Mouse (Mus musculus): ENCODE results near the gene Cmah. TPM values are rescaled to one million over a fixed set of nuclear protein-coding genes. Genes with fewer than 3 reads are reported as not detected.
A peak's percentile ranks its signal among the peaks of the same experiment; 100 is the strongest.

Cmah gene
- polyA plus RNA-seq, 1 experiment from 2014 or later, result 0.24 TPM

- Histone ChIP-seq H3K4me3 (no peak overlapping the region), H3K27me3 (replicated peaks) (no peaks in the 10 kb centered on the region), H3K9me3 (replicated peaks) (no peaks in the 10 kb centered on the region), H3K4me2 (no peak overlapping the region), H3K4me1 (replicated peaks) (peaks cover 7% of the 10 kb centered on the region; the same call in 1 of the 2 replicates), H3K36me3 (no peaks in the 10 kb centered on the region), H3K9ac (no peak overlapping the region), H3K27ac (ENCODE audit: poor library complexity, severe bottlenecking) (no peak overlapping the region)
- no peak for ATAC-seq (ENCODE audit: insufficient number of reproducible peaks, low FRiP score)
- 57% methylated on average over 4 of the region's 4 CpGs for WGBS
These were observed 91.6 kb downstream of the Cmah start for GRCm38 (mm10) chr13:24418814-24419213.

GRCm38 (mm10) chr13:24419560-24420250, 92.5 kb downstream of the Cmah start:
- Histone ChIP-seq H3K9ac (no peak overlapping the region), H3K27ac (ENCODE audit: poor library complexity, severe bottlenecking) (peak overlapping the region; percentile 57; the same call in 1 of the 2 replicates), H3K36me3 (no peaks in the 10 kb centered on the region), H3K4me2 (peak overlapping the region; percentile 17), H3K27me3 (replicated peaks) (no peaks in the 10 kb centered on the region), H3K4me3 (no peak overlapping the region), H3K4me1 (replicated peaks) (peaks cover 7% of the 10 kb centered on the region; the same call in 1 of the 2 replicates), H3K9me3 (replicated peaks) (no peaks in the 10 kb centered on the region)
- ATAC-seq (ENCODE audit: insufficient number of reproducible peaks, low FRiP score), result peak; percentile 93
- 50% methylated on average over 13 of the region's 13 CpGs for WGBS

- Histone ChIP-seq H3K4me3 (no peak overlapping the region), H3K36me3 (no peaks in the 10 kb centered on the region), H3K9ac (no peak overlapping the region), H3K27me3 (replicated peaks) (no peaks in the 10 kb centered on the region), H3K4me1 (replicated peaks) (peaks cover 12% of the 10 kb centered on the region), H3K4me2 (no peak overlapping the region), H3K9me3 (replicated peaks) (no peaks in the 10 kb centered on the region), H3K27ac (ENCODE audit: poor library complexity, severe bottlenecking) (no peak overlapping the region)
- WGBS, result 39% methylated on average over 3 of the region's 3 CpGs
- no peak for ATAC-seq (ENCODE audit: insufficient number of reproducible peaks, low FRiP score)
These were observed 94.8 kb downstream of the Cmah start for GRCm38 (mm10) chr13:24421987-24422386.

- 32% methylated on average over 5 of the region's 5 CpGs for WGBS
- no peak for ATAC-seq (ENCODE audit: insufficient number of reproducible peaks, low FRiP score)
- Histone ChIP-seq H3K27ac (ENCODE audit: poor library complexity, severe bottlenecking) (0 out of 2 replicates have a peak overlapping the region, but pooled peaks have one; percentile 26), H3K36me3 (no peaks in the 10 kb centered on the region), H3K27me3 (replicated peaks) (no peaks in the 10 kb centered on the region), H3K4me1 (replicated peaks) (peaks cover 21% of the 10 kb centered on the region), H3K9me3 (replicated peaks) (no peaks in the 10 kb centered on the region), H3K9ac (no peak overlapping the region), H3K4me3 (no peak overlapping the region), H3K4me2 (no peak overlapping the region)
These were observed 103.0 kb downstream of the Cmah start for GRCm38 (mm10) chr13:24430215-24430614.

GRCm38 (mm10) chr13:24431593-24431992, 104.4 kb downstream of the Cmah start:
- ATAC-seq (ENCODE audit: insufficient number of reproducible peaks, low FRiP score), result no peak
- H3K4me1 ChIP-seq (replicated peaks), result peaks cover 18% of the 10 kb centered on the region
- H3K4me2 ChIP-seq, result no peak overlapping the region
- no peaks in the 10 kb centered on the region for H3K9me3 ChIP-seq (replicated peaks)
- 80% methylated on average over 3 of the region's 3 CpGs for WGBS
- no peaks in the 10 kb centered on the region for H3K36me3 ChIP-seq
- H3K4me3 ChIP-seq, result no peak overlapping the region
- no peak overlapping the region for H3K9ac ChIP-seq
- no peak overlapping the region for H3K27ac ChIP-seq (ENCODE audit: poor library complexity, severe bottlenecking)
- no peaks in the 10 kb centered on the region for H3K27me3 ChIP-seq (replicated peaks)

GRCm38 (mm10) chr13:24442272-24442671, 115.1 kb downstream of the Cmah start:
- no peak overlapping the region for H3K27ac ChIP-seq (ENCODE audit: poor library complexity, severe bottlenecking)
- H3K4me3 ChIP-seq, result no peak overlapping the region
- no peak overlapping the region for H3K4me2 ChIP-seq
- H3K27me3 ChIP-seq (replicated peaks), result no peaks in the 10 kb centered on the region
- no peaks in the 10 kb centered on the region for H3K36me3 ChIP-seq
- no peak overlapping the region for H3K9ac ChIP-seq
- peaks cover 6% of the 10 kb centered on the region; the same call in 1 of the 2 replicates for H3K4me1 ChIP-seq (replicated peaks)
- no peak for ATAC-seq (ENCODE audit: insufficient number of reproducible peaks, low FRiP score)
- WGBS, result 53% methylated on average over 6 of the region's 6 CpGs
- H3K9me3 ChIP-seq (replicated peaks), result no peaks in the 10 kb centered on the region

- H3K9ac ChIP-seq, result no peak overlapping the region
- H3K4me1 ChIP-seq (replicated peaks), result peaks cover 6% of the 10 kb centered on the region; the same call in 1 of the 2 replicates
- 65% methylated on average over 4 of the region's 4 CpGs for WGBS
- H3K27ac ChIP-seq (ENCODE audit: poor library complexity, severe bottlenecking), result no peak overlapping the region
- ATAC-seq (ENCODE audit: insufficient number of reproducible peaks, low FRiP score), result no peak
- no peaks in the 10 kb centered on the region for H3K9me3 ChIP-seq (replicated peaks)
- H3K4me3 ChIP-seq, result no peak overlapping the region
- no peaks in the 10 kb centered on the region for H3K36me3 ChIP-seq
- H3K27me3 ChIP-seq (replicated peaks), result no peaks in the 10 kb centered on the region
- H3K4me2 ChIP-seq, result no peak overlapping the region
These were observed 116.7 kb downstream of the Cmah start for GRCm38 (mm10) chr13:24443763-24444347.

GRCm38 (mm10) chr13:24444709-24445108, 117.5 kb downstream of the Cmah start:
- Histone ChIP-seq H3K4me2 (no peak overlapping the region), H3K27me3 (replicated peaks) (no peaks in the 10 kb centered on the region), H3K9ac (no peak overlapping the region), H3K27ac (ENCODE audit: poor library complexity, severe bottlenecking) (no peak overlapping the region), H3K9me3 (replicated peaks) (no peaks in the 10 kb centered on the region), H3K36me3 (no peaks in the 10 kb centered on the region), H3K4me1 (replicated peaks) (peaks cover 6% of the 10 kb centered on the region; the same call in 1 of the 2 replicates), H3K4me3 (no peak overlapping the region)
- WGBS, result 69% methylated on average over 4 of the region's 4 CpGs
- no peak for ATAC-seq (ENCODE audit: insufficient number of reproducible peaks, low FRiP score)

GRCm38 (mm10) chr13:24445166-24445565, 118.0 kb downstream of the Cmah start:
- Histone ChIP-seq H3K4me1 (replicated peaks) (peaks cover 6% of the 10 kb centered on the region; the same call in 1 of the 2 replicates), H3K27ac (ENCODE audit: poor library complexity, severe bottlenecking) (no peak overlapping the region), H3K9ac (no peak overlapping the region), H3K36me3 (no peaks in the 10 kb centered on the region), H3K4me3 (no peak overlapping the region), H3K27me3 (replicated peaks) (no peaks in the 10 kb centered on the region), H3K4me2 (no peak overlapping the region), H3K9me3 (replicated peaks) (no peaks in the 10 kb centered on the region)
- WGBS, result 82% methylated on average over 3 of the region's 3 CpGs
- no peak for ATAC-seq (ENCODE audit: insufficient number of reproducible peaks, low FRiP score)

GRCm38 (mm10) chr13:24446081-24446480, 118.9 kb downstream of the Cmah start:
- 75% methylated on average over 4 of the region's 4 CpGs for WGBS
- no peak for ATAC-seq (ENCODE audit: insufficient number of reproducible peaks, low FRiP score)
- H3K4me1 ChIP-seq (replicated peaks), result peaks cover 6% of the 10 kb centered on the region; the same call in 1 of the 2 replicates
- H3K4me2 ChIP-seq, result no peak overlapping the region
- no peaks in the 10 kb centered on the region for H3K9me3 ChIP-seq (replicated peaks)
- H3K27me3 ChIP-seq (replicated peaks), result no peaks in the 10 kb centered on the region
- no peak overlapping the region for H3K27ac ChIP-seq (ENCODE audit: poor library complexity, severe bottlenecking)
- no peak overlapping the region for H3K4me3 ChIP-seq
- no peak overlapping the region for H3K9ac ChIP-seq
- no peaks in the 10 kb centered on the region for H3K36me3 ChIP-seq

- Histone ChIP-seq H3K9ac (no peak overlapping the region), H3K36me3 (no peaks in the 10 kb centered on the region), H3K27me3 (replicated peaks) (no peaks in the 10 kb centered on the region), H3K4me2 (no peak overlapping the region), H3K27ac (ENCODE audit: poor library complexity, severe bottlenecking) (no peak overlapping the region), H3K4me1 (replicated peaks) (peaks cover 6% of the 10 kb centered on the region; the same call in 1 of the 2 replicates), H3K9me3 (replicated peaks) (no peaks in the 10 kb centered on the region), H3K4me3 (no peak overlapping the region)
- WGBS, result 54% methylated on average over 5 of the region's 5 CpGs
- ATAC-seq (ENCODE audit: insufficient number of reproducible peaks, low FRiP score), result no peak
These were observed 119.8 kb downstream of the Cmah start for GRCm38 (mm10) chr13:24447043-24447442.
